Mouse (Mus musculus) hindbrain, embryonic 11.5 days (tissue): Measurements from ENCODE around the gene Wwc2. TPM values are rescaled to one million over a fixed set of nuclear protein-coding genes. Genes with fewer than 3 reads are reported as not detected.
"Not testable (repeated sequence)": the region's sequence is repeated elsewhere in the genome, so short reads cannot be mapped to it uniquely, and the experiment has no call there.

ENCODE experiments used
- ATAC-seq: fragments of 200-750 bp; cut with Nextera tagmentation; 2 replicates; pipeline ENCODE4 v1.8.0; 2017; ENCODE audit warnings: mild to moderate bottlenecking, moderate TSS enrichment, moderate library complexity; ENCODE audit not compliant: low FRiP score
- DNase-seq: peaks from one replicate; pipeline ENCODE4 v3.0.0-alpha.2; 2015; ENCODE audit warnings: low spot score
- H3K27ac ChIP-seq: fragments of 300-500 bp; sonication (generic); 2 replicates; pipeline ENCODE4 v1.5.1; 2014; ENCODE audit warnings: mild to moderate bottlenecking, low read depth, low read length
- H3K27me3 ChIP-seq: fragments of 300-500 bp; sonication (generic); 2 replicates; pipeline ENCODE4 v1.6.1; 2014; ENCODE audit warnings: mild to moderate bottlenecking, low read length, moderate library complexity, mixed read lengths; ENCODE audit not compliant: control insufficient read depth, insufficient read depth
- H3K36me3 ChIP-seq: fragments of 300-500 bp; sonication (generic); 2 replicates; pipeline ENCODE4 v1.6.1; 2014; ENCODE audit warnings: mild to moderate bottlenecking, low read length, moderate library complexity, mixed read lengths; ENCODE audit not compliant: control insufficient read depth, insufficient read depth
- H3K4me1 ChIP-seq: fragments of 300-500 bp; sonication (generic); replicated peaks from 2 replicates; pipeline ENCODE4 v1.6.1; 2014; ENCODE audit warnings: low read length, mixed read lengths; ENCODE audit not compliant: control insufficient read depth, insufficient read depth
- H3K4me2 ChIP-seq: fragments of 300-500 bp; sonication (generic); replicated peaks from 2 replicates; pipeline ENCODE4 v1.6.1; 2014; ENCODE audit warnings: mild to moderate bottlenecking, low read depth, low read length
- H3K4me3 ChIP-seq: fragments of 300-500 bp; sonication (generic); 2 replicates; pipeline ENCODE4 v1.5.1; 2014; ENCODE audit warnings: low read depth, low read length
- H3K9ac ChIP-seq: fragments of 300-500 bp; sonication (generic); 2 replicates; pipeline ENCODE4 v1.6.1; 2014; ENCODE audit warnings: low read depth, low read length
- H3K9me3 ChIP-seq: fragments of 300-500 bp; sonication (generic); 2 replicates; pipeline ENCODE4 v1.6.1; 2016; ENCODE audit warnings: low read length; ENCODE audit not compliant: control insufficient read depth
- WGBS: fragments of 180-500 bp; shearing (Covaris S2); extraction: QIAGEN DNeasy Blood & Tissue Kit; methylation state at CpG from one replicate; pipeline ENCODE4 v1.1.7; 2014; 5-methylcytosine and 5-hydroxymethylcytosine counted together
- polyA plus RNA-seq: library from polyadenylated mRNA; unstranded; fragments of >200 nt; fragmentation: Nextera tagmentation; extraction: Ambion mirVana; gene quantifications from 2 replicates; pipeline ENCODE4 v1.2.1, GENCODE M21; 2014

The Wwc2 gene
- polyA plus RNA-seq, 1 experiment from 2014 or later = 10.0 TPM

- Histone ChIP-seq H3K9ac (no peak overlapping the region), H3K4me3 (no peak overlapping the region), H3K4me1 (no peaks in the 10 kb centered on the region), H3K9me3 (no peaks in the 10 kb centered on the region), H3K4me2 (no peak overlapping the region), H3K36me3 (no peaks in the 10 kb centered on the region), H3K27me3 (no peaks in the 10 kb centered on the region), H3K27ac (no peak overlapping the region)
- ATAC-seq = no peak
- 86% methylated on average over 6 of the region's 6 CpGs for WGBS
- DNase-seq = no peak
Measured at GRCm38 (mm10) chr8:47832616-47833015, 158.1 kb downstream of the Wwc2 start.

GRCm38 (mm10) chr8:47826911-47827310 is 163.8 kb downstream of the Wwc2 start:
- Histone ChIP-seq H3K4me2 (no peak overlapping the region), H3K9me3 (no peaks in the 10 kb centered on the region), H3K36me3 (no peaks in the 10 kb centered on the region), H3K27me3 (no peaks in the 10 kb centered on the region), H3K9ac (no peak overlapping the region), H3K27ac (no peak overlapping the region), H3K4me1 (no peaks in the 10 kb centered on the region), H3K4me3 (no peak overlapping the region)
- no peak for ATAC-seq
- no peak for DNase-seq
- 84% methylated on average over 9 of the region's 9 CpGs for WGBS

DNA sequence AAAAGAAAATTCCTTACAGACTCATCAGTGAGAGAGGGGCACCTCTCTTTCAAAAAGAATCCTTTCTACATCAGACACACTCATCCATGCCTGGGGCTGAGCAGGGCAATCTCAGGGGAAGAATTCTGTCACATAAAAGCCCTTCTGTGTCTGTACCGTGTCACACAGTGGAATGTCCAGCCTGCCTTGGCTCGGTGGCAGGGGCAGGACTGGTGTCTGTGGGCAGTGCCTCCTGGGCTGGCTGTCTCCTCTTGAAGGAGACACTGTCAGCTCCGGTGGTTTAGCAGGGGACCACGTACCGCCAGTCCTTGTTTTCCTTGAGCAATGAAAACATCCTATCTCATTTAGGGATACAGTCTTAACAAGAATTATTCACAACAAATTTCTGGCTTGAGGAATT is 165.1 kb downstream of the Wwc2 start:
- Histone ChIP-seq H3K27ac (no peak overlapping the region), H3K4me1 (no peaks in the 10 kb centered on the region), H3K4me3 (no peak overlapping the region), H3K9ac (no peak overlapping the region), H3K4me2 (no peak overlapping the region), H3K9me3 (no peaks in the 10 kb centered on the region), H3K27me3 (no peaks in the 10 kb centered on the region), H3K36me3 (no peaks in the 10 kb centered on the region)
- WGBS = 56% methylated on average over 5 of the region's 5 CpGs
- no peak for DNase-seq
- ATAC-seq = no peak

DNA sequence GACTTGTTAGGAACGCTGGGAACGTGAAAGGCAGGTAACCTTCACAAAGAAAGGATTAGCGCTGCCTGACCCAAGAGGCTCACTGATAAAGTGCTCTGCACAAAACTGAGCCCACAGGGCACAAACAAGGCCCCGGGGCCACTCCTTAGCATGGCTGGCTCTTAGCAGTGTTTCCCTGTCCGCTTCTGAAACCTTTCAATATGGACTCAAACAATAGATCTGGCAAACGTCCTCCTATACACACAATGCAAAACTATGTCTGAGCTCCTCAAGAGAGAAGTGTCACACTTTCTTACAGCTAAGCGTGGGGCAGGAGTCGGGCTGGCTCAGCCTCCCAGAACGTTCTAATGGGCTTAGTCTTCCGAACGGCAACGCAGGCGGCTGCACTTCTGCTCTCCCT is 166.5 kb downstream of the Wwc2 start, which contains the start of gene Cldn22:
Gene Cldn22, plus strand, starts transcription at position 301 of the 400 bp plus-strand sequence.
- 67% methylated on average over 13 of the region's 13 CpGs for WGBS
- ATAC-seq (no peak), DNase-seq (no peak)
- H3K4me2 ChIP-seq = no peak within 1 kb of the TSS
- H3K4me3 ChIP-seq = no peak within 1 kb of the TSS
- no peak within 1 kb of the TSS for H3K27ac ChIP-seq
- H3K9me3 ChIP-seq = no peaks in the 10 kb centered on the region
- H3K4me1 ChIP-seq = no peaks in the 10 kb centered on the region
- no peak within 1 kb of the TSS for H3K9ac ChIP-seq
- no peaks in the 10 kb centered on the region for H3K27me3 ChIP-seq
- H3K36me3 ChIP-seq = no peaks in the 10 kb centered on the region

DNA sequence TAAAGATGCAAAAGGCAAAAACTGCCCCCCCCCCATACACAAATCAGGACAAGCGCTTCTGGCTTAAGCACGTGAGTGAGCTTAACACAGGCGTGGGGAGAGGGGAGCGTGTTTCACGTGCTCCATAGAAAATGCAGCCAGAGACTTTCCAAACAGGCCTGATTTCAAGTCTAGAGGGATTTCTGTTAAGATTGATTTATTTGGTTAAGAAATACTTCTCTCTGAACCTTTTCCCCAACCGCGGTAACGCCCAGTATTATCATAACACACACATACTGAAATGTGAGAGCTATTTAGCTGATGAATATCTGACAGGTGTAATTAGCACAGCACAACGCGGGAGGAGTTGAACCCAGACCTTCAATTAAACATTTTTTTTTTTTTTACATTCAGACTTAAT is 166.9 kb downstream of the Wwc2 start:
- 80% methylated on average over 10 of the region's 10 CpGs for WGBS
- DNase-seq (no peak), ATAC-seq (no peak)
- Histone ChIP-seq H3K4me1 (no peaks in the 10 kb centered on the region), H3K9me3 (no peaks in the 10 kb centered on the region), H3K4me3 (no peak overlapping the region), H3K36me3 (no peaks in the 10 kb centered on the region), H3K4me2 (no peak overlapping the region), H3K27me3 (no peaks in the 10 kb centered on the region), H3K27ac (no peak overlapping the region), H3K9ac (no peak overlapping the region)

DNA sequence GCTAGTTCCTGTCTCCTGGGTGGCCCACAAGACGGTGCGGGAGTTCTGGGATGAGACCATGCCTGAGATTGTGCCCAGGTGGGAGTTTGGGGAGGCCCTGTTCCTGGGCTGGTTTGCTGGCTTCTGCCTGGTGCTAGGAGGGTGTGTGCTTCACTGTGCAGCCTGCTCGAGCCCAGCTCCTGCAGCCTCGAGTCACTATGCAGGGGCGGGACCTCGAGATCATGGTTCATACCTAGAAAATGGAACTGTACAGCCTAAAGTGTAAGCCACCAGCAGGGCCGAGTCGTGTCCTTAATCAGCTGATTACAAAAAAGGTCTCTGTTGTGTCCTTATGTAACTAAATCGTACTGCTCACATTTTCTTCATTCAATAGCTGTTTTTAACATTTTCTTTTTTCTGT is 168.2 kb downstream of the Wwc2 start:
- not testable (repeated sequence) for H3K27me3 ChIP-seq, H3K9ac ChIP-seq, H3K9me3 ChIP-seq, H3K27ac ChIP-seq, H3K4me3 ChIP-seq, DNase-seq, H3K4me2 ChIP-seq, H3K4me1 ChIP-seq, ATAC-seq, H3K36me3 ChIP-seq
- WGBS = 91% methylated on average over 7 of the region's 9 CpGs

DNA sequence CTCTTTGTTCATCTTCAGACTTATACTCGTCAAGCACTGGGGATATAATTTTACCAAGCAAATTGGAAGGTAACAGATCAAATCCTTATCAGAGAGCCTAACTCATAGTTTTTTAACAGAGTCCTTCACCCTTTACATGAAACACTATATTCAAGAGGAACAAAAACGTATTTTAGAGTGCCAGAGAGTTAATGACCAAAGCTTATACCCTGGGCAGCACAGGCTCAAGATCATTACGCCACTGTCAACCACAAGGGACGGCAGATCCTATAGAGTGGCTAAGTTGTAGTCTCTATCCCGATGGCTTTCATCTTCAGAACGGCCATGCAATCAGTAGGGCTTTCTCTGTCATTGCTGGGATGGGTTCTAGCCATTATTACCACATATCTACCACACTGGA is 168.9 kb downstream of the Wwc2 start, which contains the start of gene Cldn24:
Gene Cldn24, plus strand, starts transcription at position 301 of the 400 bp plus-strand sequence.
- no peak within 1 kb of the TSS for H3K27ac ChIP-seq
- 83% methylated on average over 6 of the region's 6 CpGs for WGBS
- DNase-seq (no peak), ATAC-seq (no peak)
- no peaks in the 10 kb centered on the region for H3K4me1 ChIP-seq
- H3K4me3 ChIP-seq = no peak within 1 kb of the TSS
- no peaks in the 10 kb centered on the region for H3K27me3 ChIP-seq
- no peak within 1 kb of the TSS for H3K4me2 ChIP-seq
- no peaks in the 10 kb centered on the region for H3K36me3 ChIP-seq
- no peak within 1 kb of the TSS for H3K9ac ChIP-seq
- H3K9me3 ChIP-seq = no peaks in the 10 kb centered on the region

GRCm38 (mm10) chr8:47820914-47821772 is 169.6 kb downstream of the Wwc2 start:
- H3K4me2 ChIP-seq = no peak overlapping the region

DNA sequence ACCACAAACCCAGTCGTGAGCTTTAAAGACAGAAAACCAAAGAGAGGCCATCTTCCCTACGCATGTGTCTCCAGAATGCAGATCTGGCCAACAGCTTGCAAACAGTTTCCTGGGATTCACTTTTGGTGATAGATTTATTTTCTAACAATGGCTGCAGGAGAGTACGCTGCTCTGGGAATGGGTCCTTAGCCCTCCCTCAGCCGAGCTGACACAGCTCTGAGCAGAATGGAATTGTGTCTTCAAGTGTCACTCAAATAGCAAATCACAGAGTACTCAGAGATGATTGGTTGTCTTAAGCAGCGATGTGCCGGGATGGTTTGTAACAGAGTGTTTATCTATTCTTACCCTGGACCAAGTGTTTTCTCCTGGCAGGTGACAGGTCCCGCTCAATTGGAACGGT is 171.7 kb downstream of the Wwc2 start:
- no peaks in the 10 kb centered on the region for H3K27me3 ChIP-seq
- no peaks in the 10 kb centered on the region for H3K9me3 ChIP-seq
- H3K4me3 ChIP-seq = no peak overlapping the region
- ATAC-seq (no peak), DNase-seq (no peak)
- no peak overlapping the region for H3K4me2 ChIP-seq
- no peak overlapping the region for H3K9ac ChIP-seq
- no peak overlapping the region for H3K27ac ChIP-seq
- 90% methylated on average over 8 of the region's 8 CpGs for WGBS
- H3K36me3 ChIP-seq = no peaks in the 10 kb centered on the region
- no peaks in the 10 kb centered on the region for H3K4me1 ChIP-seq

More at GRCm38 (mm10) chr8:47820914-47821772, 169.6 kb downstream of the Wwc2 start:
- H3K9ac ChIP-seq = no peak overlapping the region
- H3K4me3 ChIP-seq = no peak overlapping the region
- 85% methylated on average over 20 of the region's 20 CpGs for WGBS
- H3K27me3 ChIP-seq = no peaks in the 10 kb centered on the region
- H3K36me3 ChIP-seq = no peaks in the 10 kb centered on the region
- no peaks in the 10 kb centered on the region for H3K9me3 ChIP-seq
- no peaks in the 10 kb centered on the region for H3K4me1 ChIP-seq
- no peak for ATAC-seq
- DNase-seq = no peak
- H3K27ac ChIP-seq = no peak overlapping the region
